Mouse (Mus musculus) bone marrow macrophage, adult 2 months (primary cell): ENCODE data around the gene Asb2.

Source experiments
- CTCF ChIP-seq: IDR thresholded peaks from 2 replicates; pipeline ENCODE4 v1.5.1; 2012; ENCODE audit warnings: low read depth, mild to moderate bottlenecking, low read length, moderate library complexity
- POLR2A ChIP-seq: IDR thresholded peaks from 2 replicates; pipeline ENCODE4 v1.6.1; 2012; ENCODE audit warnings: mild to moderate bottlenecking, low read depth, low read length, borderline replicate concordance

GRCm38 (mm10) chr12:103302960-103303359 is 52.8 kb downstream of the Asb2 start:
- TF ChIP-seq CTCF, result no peak
- no peak for TF ChIP-seq POLR2A
